Mouse (Mus musculus) liver, embryonic 14.5 days (tissue): ENCODE measurements around the gene Apoe. TPM values are rescaled to one million over a fixed set of nuclear protein-coding genes. Genes with fewer than 3 reads are reported as not detected.

Experiments used
- ATAC-seq: fragments of 200-750 bp; cut with Nextera tagmentation; 2 replicates; pipeline ENCODE4 v1.8.0; 2017; ENCODE audit warnings: moderate number of reproducible peaks, mild to moderate bottlenecking, moderate library complexity; ENCODE audit not compliant: insufficient read depth
- DNase-seq, 3 experiments: peaks; one replicate each; pipeline ENCODE4 v3.0.0-alpha.2; 2012 to 2013; ENCODE audit warnings: low read depth in 3 of 3, low spot score in 3 of 3
- H3K27ac ChIP-seq: fragments of 300-500 bp; sonication (generic); 2 replicates; pipeline ENCODE4 v1.5.1; 2014; ENCODE audit warnings: moderate library complexity, mild to moderate bottlenecking, control low read depth, inconsistent platforms
- H3K27me3 ChIP-seq: fragments of 300-500 bp; sonication (generic); 2 replicates; pipeline ENCODE4 v1.6.1; 2014; ENCODE audit warnings: mild to moderate bottlenecking, low read length, moderate library complexity; ENCODE audit not compliant: control insufficient read depth, insufficient read depth
- H3K36me3 ChIP-seq: fragments of 300-500 bp; sonication (generic); replicated peaks from 2 replicates; pipeline ENCODE4 v1.6.1; 2014; ENCODE audit warnings: low read depth; ENCODE audit not compliant: control insufficient read depth, insufficient read depth
- H3K4me1 ChIP-seq, 2 experiments: fragments of 200-500 bp in 1 of 2; fragments of 300-500 bp in 1 of 2; sonication (generic) in 1 of 2; replicated peaks; 2 replicates each; pipeline ENCODE4 v1.6.1; 2012 to 2014; ENCODE audit warnings: antibody characterized with exemption in 1 of 2, inconsistent platforms in 1 of 2, low read length in 1 of 2; ENCODE audit not compliant: control insufficient read depth in 2 of 2, insufficient read depth in 2 of 2
- H3K4me2 ChIP-seq: fragments of 300-500 bp; sonication (generic); 2 replicates; pipeline ENCODE4 v1.6.1; 2014; ENCODE audit warnings: low read depth, mild to moderate bottlenecking, control low read depth, moderate library complexity
- H3K4me3 ChIP-seq, 2 experiments: fragments of 200-500 bp in 1 of 2; fragments of 300-500 bp in 1 of 2; sonication (generic) in 1 of 2; 2 replicates each; pipeline ENCODE4 v1.5.1; 2012 to 2014; ENCODE audit warnings: low read depth in 2 of 2, low read length in 2 of 2, mild to moderate bottlenecking in 2 of 2, control low read depth in 1 of 2, inconsistent platforms in 1 of 2, moderate library complexity in 1 of 2; ENCODE audit not compliant: insufficient read depth in 1 of 2
- H3K9ac ChIP-seq: fragments of 300-500 bp; sonication (generic); replicated peaks from 2 replicates; pipeline ENCODE4 v1.6.1; 2014; ENCODE audit warnings: mild to moderate bottlenecking, control low read depth, moderate library complexity
- H3K9me3 ChIP-seq: fragments of 300-500 bp; sonication (generic); 2 replicates; pipeline ENCODE4 v1.6.1; 2016; ENCODE audit warnings: low read length, mixed read lengths; ENCODE audit not compliant: control insufficient read depth
- CTCF ChIP-seq: IDR thresholded peaks from 2 replicates; pipeline ENCODE4 v1.5.1; 2016; ENCODE audit warnings: antibody characterized with exemption, low read depth, control low read depth
- EP300 ChIP-seq: IDR thresholded peaks from 2 replicates; pipeline ENCODE4 v1.6.1; 2016; ENCODE audit warnings: antibody characterized with exemption, low read depth
- WGBS: fragments of 180-500 bp; shearing (Covaris S2); extraction: QIAGEN DNeasy Blood & Tissue Kit; methylation state at CpG from one replicate; pipeline ENCODE4 v1.1.7; 2014; ENCODE audit not compliant: insufficient replicate concordance; 5-methylcytosine and 5-hydroxymethylcytosine counted together
- polyA plus RNA-seq, 2 experiments: library from polyadenylated mRNA; depleted of rRNA in 1 of 2; stranded (reverse) in 1 of 2; unstranded in 1 of 2; fragments of >200 nt; fragmentation: Nextera tagmentation in 1 of 2; extraction: Ambion mirVana in 1 of 2; gene quantifications; 2 replicates each; pipeline versions ENCODE4 v1.2.1 to v1.2.3; 2012 to 2014

Gene Apoe
- polyA plus RNA-seq, 2 experiments: 1,630 to 2,400 TPM

GRCm38 (mm10) chr7:19716055-19716682 lies 17.2 kb upstream of the Apoe start:
- Histone ChIP-seq H3K27ac (peak overlapping the region; percentile 74), H3K36me3 (peaks cover 19% of the 10 kb centered on the region), H3K4me3 (peak overlapping the region; percentile 46 to 61), H3K9me3 (no peaks in the 10 kb centered on the region), H3K9ac (peak overlapping the region; percentile 73), H3K4me1 (peaks cover 14% of the 10 kb centered on the region in 2 experiments), H3K27me3 (no peaks in the 10 kb centered on the region), H3K4me2 (peak overlapping the region; percentile 91)
- TF ChIP-seq EP300: peak; percentile 9; the same call in 1 of the 2 replicates
- TF ChIP-seq CTCF: no peak
- ATAC-seq (no peak), DNase-seq (no peak)
- 5% methylated on average over 18 of the region's 18 CpGs for WGBS

GRCm38 (mm10) chr7:19715239-19716054 lies 16.5 kb upstream of the Apoe start, which contains the start of gene Tomm40:
Gene Tomm40 (minus strand): TSS chr7:19715438.
- Histone ChIP-seq H3K27ac (peak within 1 kb of the TSS; percentile 74), H3K9ac (peak within 1 kb of the TSS; percentile 94), H3K9me3 (no peaks in the 10 kb centered on the region), H3K4me1 (peaks cover 14% of the 10 kb centered on the region in 2 experiments), H3K27me3 (no peaks in the 10 kb centered on the region), H3K36me3 (peaks cover 21% of the 10 kb centered on the region), H3K4me3 (peak within 1 kb of the TSS; percentile 91 to 99), H3K4me2 (peak within 1 kb of the TSS; percentile 98)
- DNase-seq (peak; percentile 100), ATAC-seq (peak; percentile 97)
- WGBS: under 1% methylated on average over 48 of the region's 59 CpGs
- TF ChIP-seq EP300 (no peak; the same call in 1 of the 2 replicates), CTCF (no peak)

GRCm38 (mm10) chr7:19714836-19715235 lies 15.8 kb upstream of the Apoe start:
- H3K9me3 ChIP-seq: no peaks in the 10 kb centered on the region
- H3K27me3 ChIP-seq: no peaks in the 10 kb centered on the region
- WGBS: under 1% methylated on average over 39 of the region's 39 CpGs
- DNase-seq: no peak
- H3K4me1 ChIP-seq: peaks cover 14% of the 10 kb centered on the region in 2 experiments
- peak overlapping the region; percentile 98 for H3K4me2 ChIP-seq
- TF ChIP-seq EP300 (no peak), CTCF (no peak)
- peak overlapping the region; percentile 31 for H3K27ac ChIP-seq
- no peak for ATAC-seq
- peak overlapping the region; percentile 91 to 99 for H3K4me3 ChIP-seq
- peak overlapping the region; percentile 94 for H3K9ac ChIP-seq
- peaks cover 25% of the 10 kb centered on the region for H3K36me3 ChIP-seq

GRCm38 (mm10) chr7:19713598-19713997 lies 14.6 kb upstream of the Apoe start:
- H3K9ac ChIP-seq: no peak overlapping the region
- H3K4me2 ChIP-seq: no peak overlapping the region; the same call in 1 of the 2 replicates
- no peaks in the 10 kb centered on the region for H3K27me3 ChIP-seq
- TF ChIP-seq EP300: no peak
- TF ChIP-seq CTCF: no peak
- H3K27ac ChIP-seq: no peak overlapping the region
- H3K9me3 ChIP-seq: no peaks in the 10 kb centered on the region
- DNase-seq (no peak), ATAC-seq (no peak)
- H3K4me3 ChIP-seq: no peak overlapping the region; a peak in 1 of 4 replicates
- H3K4me1 ChIP-seq: peaks cover 14% of the 10 kb centered on the region in 2 experiments
- 74% methylated on average over 9 of the region's 9 CpGs for WGBS
- H3K36me3 ChIP-seq: peaks cover 35% of the 10 kb centered on the region

DNA sequence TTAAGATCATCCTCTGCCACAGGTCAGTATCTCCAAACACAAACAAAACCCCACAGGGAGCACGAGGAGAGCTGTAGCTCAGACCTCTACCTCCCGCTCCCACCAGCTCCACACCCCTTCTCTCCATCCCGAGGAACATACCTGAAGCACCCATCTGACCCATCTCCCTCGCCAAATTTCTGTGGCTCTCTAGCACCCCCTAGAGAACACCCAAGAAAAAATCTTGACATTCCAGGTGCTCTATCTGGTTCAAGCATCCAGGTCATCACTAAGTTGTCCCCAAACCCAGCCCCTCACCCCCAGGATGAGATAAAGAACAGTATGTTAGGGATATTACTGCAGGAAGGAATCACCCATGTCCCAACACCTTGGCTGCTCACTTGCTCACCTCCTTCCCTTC lies 14.2 kb upstream of the Apoe start:
- 44% methylated on average over 4 of the region's 4 CpGs for WGBS
- Histone ChIP-seq H3K27ac (no peak overlapping the region), H3K9ac (no peak overlapping the region), H3K4me3 (no peak overlapping the region), H3K9me3 (no peaks in the 10 kb centered on the region), H3K4me2 (no peak overlapping the region), H3K27me3 (no peaks in the 10 kb centered on the region), H3K4me1 (peaks cover 14% of the 10 kb centered on the region in 2 experiments), H3K36me3 (peaks cover 38% of the 10 kb centered on the region)
- TF ChIP-seq EP300 (no peak), CTCF (peak; percentile 65)
- DNase-seq (no peak), ATAC-seq (no peak)
